Mouse (Mus musculus) ES-Bruce4 (cell line): ENCODE measurements around the gene Cox6b1. TPM values are rescaled to one million over a fixed set of nuclear protein-coding genes. Genes with fewer than 3 reads are reported as not detected.
A peak's percentile ranks its signal among the peaks of the same experiment; 100 is the strongest.

ENCODE experiments used
- H3K27ac ChIP-seq: 2 replicates; pipeline ENCODE4 v1.5.1; 2012; ENCODE audit warnings: low read length, inconsistent platforms; ENCODE audit not compliant: insufficient read depth
- H3K27me3 ChIP-seq: 2 replicates; pipeline ENCODE4 v1.6.1; 2012; ENCODE audit warnings: mild to moderate bottlenecking, low read length, inconsistent platforms; ENCODE audit not compliant: control insufficient read depth, poor library complexity, insufficient read depth, severe bottlenecking
- H3K36me3 ChIP-seq: 2 replicates; pipeline ENCODE4 v1.6.1; 2012; ENCODE audit warnings: inconsistent platforms, mild to moderate bottlenecking, low read length, moderate library complexity; ENCODE audit not compliant: control insufficient read depth, poor library complexity, insufficient read depth, severe bottlenecking
- H3K4me1 ChIP-seq: one replicate; pipeline ENCODE4 v1.8.1; 2011; ENCODE audit warnings: low read length; ENCODE audit not compliant: control insufficient read depth, insufficient read depth
- H3K4me3 ChIP-seq: 2 replicates; pipeline ENCODE4 v1.5.1; 2011; ENCODE audit warnings: low read depth, mild to moderate bottlenecking, low read length
- H3K9ac ChIP-seq: 2 replicates; pipeline ENCODE4 v1.6.1; 2012; ENCODE audit warnings: low read depth, mild to moderate bottlenecking, inconsistent platforms; ENCODE audit not compliant: poor library complexity, severe bottlenecking
- H3K9me3 ChIP-seq: replicated peaks from 2 replicates; pipeline ENCODE4 v1.6.1; 2012; ENCODE audit warnings: mild to moderate bottlenecking, low read length, inconsistent platforms; ENCODE audit not compliant: control insufficient read depth, poor library complexity, insufficient read depth, severe bottlenecking
- CTCF ChIP-seq: IDR thresholded peaks from one replicate; pipeline ENCODE4 v1.8.1; 2011; ENCODE audit warnings: low read depth, low read length
- EP300 ChIP-seq: IDR thresholded peaks from 2 replicates; pipeline ENCODE4 v1.6.1; 2011; ENCODE audit warnings: low read depth, low read length; ENCODE audit not compliant: insufficient read depth
- POLR2A ChIP-seq: IDR thresholded peaks from one replicate; pipeline ENCODE4 v1.8.1; 2011; ENCODE audit warnings: low read length; ENCODE audit not compliant: insufficient read depth
- polyA plus RNA-seq: library from polyadenylated mRNA; stranded (reverse); fragments of >200 nt; gene quantifications from 2 replicates; pipeline ENCODE4 v1.2.4, GENCODE M21; 2011; ENCODE audit warnings: low read depth; ENCODE audit not compliant: missing spikeins, insufficient read depth, insufficient read length

Cox6b1 gene
- polyA plus RNA-seq, 1 experiment = 569 TPM

GRCm38 (mm10) chr7:30629013-30629412 lies 3.1 kb upstream of the Cox6b1 start:
- H3K36me3 ChIP-seq = peaks cover 3% of the 10 kb centered on the region; the same call in 1 of the 2 replicates
- H3K4me1 ChIP-seq = no peaks in the 10 kb centered on the region
- TF ChIP-seq EP300 (no peak), CTCF (no peak)
- H3K27me3 ChIP-seq = no peaks in the 10 kb centered on the region
- H3K27ac ChIP-seq = no peak overlapping the region
- H3K4me3 ChIP-seq = no peak overlapping the region
- H3K9ac ChIP-seq = no peak overlapping the region
- H3K9me3 ChIP-seq = no peaks in the 10 kb centered on the region

GRCm38 (mm10) chr7:30626647-30627046 lies 696 bp upstream of the Cox6b1 start:
- no peak overlapping the region for H3K4me3 ChIP-seq
- no peaks in the 10 kb centered on the region for H3K9me3 ChIP-seq
- H3K27me3 ChIP-seq = no peaks in the 10 kb centered on the region
- no peak for TF ChIP-seq CTCF
- TF ChIP-seq EP300 = no peak
- no peak for TF ChIP-seq POLR2A
- peak overlapping the region; percentile 67; the same call in 1 of the 2 replicates for H3K27ac ChIP-seq
- peaks cover 16% of the 10 kb centered on the region for H3K36me3 ChIP-seq
- H3K4me1 ChIP-seq = no peaks in the 10 kb centered on the region
- peak overlapping the region; percentile 81; the same call in 1 of the 2 replicates for H3K9ac ChIP-seq

GRCm38 (mm10) chr7:30619202-30619601 lies 6.7 kb downstream of the Cox6b1 start:
- Histone ChIP-seq H3K9me3 (no peaks in the 10 kb centered on the region), H3K36me3 (peaks cover 26% of the 10 kb centered on the region), H3K27me3 (no peaks in the 10 kb centered on the region), H3K4me3 (no peak overlapping the region), H3K4me1 (no peaks in the 10 kb centered on the region), H3K27ac (no peak overlapping the region), H3K9ac (no peak overlapping the region)
- peak; percentile 58 for TF ChIP-seq CTCF
- no peak for TF ChIP-seq POLR2A
- TF ChIP-seq EP300 = no peak

- Histone ChIP-seq H3K36me3 (peaks cover 23% of the 10 kb centered on the region), H3K27ac (no peak overlapping the region)
These were observed 7.3 kb downstream of the Cox6b1 start for GRCm38 (mm10) chr7:30618658-30619057.

GRCm38 (mm10) chr7:30615049-30615760 lies 10.7 kb downstream of the Cox6b1 start:
- H3K4me3 ChIP-seq = no peak overlapping the region
- no peak overlapping the region for H3K9ac ChIP-seq
- peaks cover 13% of the 10 kb centered on the region for H3K36me3 ChIP-seq
- TF ChIP-seq EP300 (no peak), POLR2A (no peak), CTCF (no peak)
- H3K4me1 ChIP-seq = no peaks in the 10 kb centered on the region
- H3K27me3 ChIP-seq = no peaks in the 10 kb centered on the region
- H3K9me3 ChIP-seq = no peaks in the 10 kb centered on the region
- peak overlapping the region; percentile 51 for H3K27ac ChIP-seq

More at GRCm38 (mm10) chr7:30618658-30619057, 7.3 kb downstream of the Cox6b1 start:
- Histone ChIP-seq H3K4me3 (no peak overlapping the region), H3K9ac (no peak overlapping the region), H3K27me3 (no peaks in the 10 kb centered on the region), H3K9me3 (no peaks in the 10 kb centered on the region), H3K4me1 (no peaks in the 10 kb centered on the region)
- TF ChIP-seq POLR2A (no peak), EP300 (no peak), CTCF (no peak)

GRCm38 (mm10) chr7:30614454-30614853 lies 11.5 kb downstream of the Cox6b1 start:
- Histone ChIP-seq H3K4me1 (peaks cover 2% of the 10 kb centered on the region), H3K27ac (peak overlapping the region; percentile 51; the same call in 1 of the 2 replicates), H3K36me3 (peaks cover 13% of the 10 kb centered on the region), H3K27me3 (no peaks in the 10 kb centered on the region), H3K4me3 (no peak overlapping the region), H3K9me3 (no peaks in the 10 kb centered on the region), H3K9ac (no peak overlapping the region)
- TF ChIP-seq POLR2A (no peak), EP300 (no peak), CTCF (no peak)
